Mouse (Mus musculus): ENCODE results near the gene Foxo6.

Gene Foxo6

DNA sequence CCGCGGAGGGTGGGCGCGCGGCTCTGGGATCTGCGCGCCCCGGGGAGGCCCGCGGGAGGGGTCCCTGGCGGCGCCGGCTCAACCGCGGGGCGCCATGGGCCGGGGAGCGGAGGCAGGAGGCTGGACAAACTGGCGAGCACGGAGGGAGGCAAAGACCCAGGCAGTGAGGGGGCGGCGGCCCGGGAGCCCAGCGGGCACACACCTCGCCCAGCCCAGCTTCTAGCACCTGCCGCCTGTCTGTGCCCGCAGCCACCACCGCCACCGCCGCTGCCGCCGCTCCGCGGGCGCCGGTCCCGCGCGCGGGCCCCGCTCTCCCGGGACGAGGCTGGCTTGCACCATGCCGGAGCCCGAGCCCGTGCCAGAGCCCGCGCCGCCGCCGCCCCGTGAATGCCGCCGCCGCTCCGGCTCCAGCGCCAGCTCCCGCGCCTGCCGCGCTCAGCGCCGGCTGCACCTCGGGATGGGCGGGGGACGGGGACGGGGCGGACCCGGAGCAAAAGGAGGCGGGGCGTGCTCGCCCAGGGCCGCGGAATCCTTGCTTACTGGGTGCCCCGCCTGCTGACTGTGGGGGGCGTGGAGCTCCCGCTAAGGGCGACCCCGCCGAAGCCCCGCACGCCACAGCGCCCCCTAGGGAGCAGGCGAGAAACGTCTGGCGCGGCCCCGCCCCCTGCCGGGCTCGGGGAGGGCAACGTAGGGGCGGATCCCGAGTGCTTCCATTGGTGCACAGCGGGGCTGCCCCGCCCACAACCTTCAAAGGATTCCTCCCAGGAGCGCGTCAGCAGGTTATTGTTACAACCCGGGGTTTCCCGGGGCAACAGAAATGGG is at the start of gene Foxo6:
Foxo6 (minus strand) TSS at position 60 of the 822 bp plus-strand sequence.
- DNase-seq = peak; percentile 100

DNA sequence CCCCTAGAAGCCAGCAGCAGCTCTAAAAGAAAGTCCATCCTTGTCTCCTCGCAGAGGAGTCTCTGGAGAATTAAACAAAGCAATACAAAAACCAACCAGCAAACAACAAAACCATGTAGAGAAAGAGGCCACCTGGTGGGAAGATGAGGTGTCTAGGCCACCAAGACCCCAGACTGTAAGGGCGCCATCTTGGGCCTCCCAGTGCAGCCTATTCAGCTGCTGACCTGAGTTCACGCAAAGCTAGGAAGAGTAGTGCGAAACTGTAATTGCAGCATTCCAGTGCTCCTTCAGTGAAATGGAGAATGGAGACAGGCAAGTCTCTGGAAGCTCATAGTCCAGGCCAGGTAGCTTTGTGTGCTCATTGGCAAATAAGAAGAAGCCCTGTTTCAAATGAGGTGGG is 47.2 kb upstream of the Foxo6 start:
- DNase-seq = peak; percentile 78

DNA sequence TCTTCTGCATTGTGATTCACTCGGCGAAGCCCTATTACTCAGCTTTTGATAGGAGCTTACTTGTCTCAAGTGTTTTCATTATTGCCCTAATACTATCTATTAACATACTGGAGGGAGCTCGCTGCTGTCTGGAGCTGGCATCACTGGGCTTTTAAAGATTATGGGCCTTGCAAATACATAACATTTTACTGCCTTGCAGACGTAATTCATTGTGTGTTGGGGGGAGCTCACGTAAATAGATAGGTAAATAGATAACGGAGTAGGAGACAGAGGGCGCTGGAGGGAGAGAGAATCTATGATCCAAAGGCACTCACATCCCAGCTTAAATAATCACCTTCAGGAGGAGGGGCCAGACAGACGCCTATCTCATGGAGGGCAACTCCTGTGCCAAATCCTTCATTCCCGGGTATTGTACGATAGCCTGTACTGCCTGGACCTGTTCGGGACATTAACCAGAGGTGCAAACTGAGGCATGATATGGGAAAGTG is 45.8 kb upstream of the Foxo6 start:
- peak; percentile 59 for DNase-seq

DNA sequence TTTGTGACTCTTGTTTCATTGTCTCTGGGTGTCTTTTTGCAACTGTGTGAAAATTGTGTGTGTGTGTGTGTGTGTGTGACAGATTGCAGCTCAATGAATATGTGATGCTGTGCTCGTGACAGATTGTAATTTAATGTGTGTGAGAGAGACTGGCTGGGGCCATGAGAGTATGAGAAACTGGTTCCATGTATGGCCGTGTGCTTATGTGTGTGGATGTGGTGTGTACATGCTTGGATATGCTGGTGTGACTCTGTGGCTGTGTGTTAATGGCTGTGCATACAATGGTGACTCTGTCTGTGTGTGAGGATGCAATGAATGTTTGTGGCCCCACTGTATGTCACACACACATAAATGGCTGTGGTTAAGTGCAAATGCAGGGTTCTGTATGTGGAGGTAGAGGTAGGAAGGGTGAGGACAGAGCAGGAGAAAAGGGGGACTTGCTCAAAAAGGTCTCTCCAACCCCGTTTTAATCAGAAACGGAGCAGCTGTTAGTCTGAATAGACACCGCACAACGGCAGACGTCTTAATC is 45.3 kb upstream of the Foxo6 start:
- peak; percentile 56 for DNase-seq

DNA sequence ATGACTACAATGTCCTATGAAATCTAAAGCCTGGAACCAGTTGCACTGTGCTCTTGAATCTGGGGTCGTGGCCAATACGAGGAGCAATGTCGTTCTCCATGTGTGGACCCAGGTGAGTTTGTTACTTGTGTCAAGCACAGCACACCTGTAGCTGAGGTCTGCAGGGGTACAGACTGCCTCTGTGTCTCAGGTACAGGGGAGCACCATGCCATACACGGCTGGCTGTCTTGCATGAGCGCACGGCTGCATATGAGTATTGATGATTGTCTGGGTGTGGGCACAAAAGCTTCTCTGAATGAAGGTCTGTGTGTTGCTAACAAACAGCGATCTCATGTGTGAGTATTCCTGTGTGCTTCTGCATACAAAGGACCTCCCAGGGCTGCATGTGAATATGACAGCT is 44.8 kb upstream of the Foxo6 start:
- DNase-seq = peak; percentile 82

DNA sequence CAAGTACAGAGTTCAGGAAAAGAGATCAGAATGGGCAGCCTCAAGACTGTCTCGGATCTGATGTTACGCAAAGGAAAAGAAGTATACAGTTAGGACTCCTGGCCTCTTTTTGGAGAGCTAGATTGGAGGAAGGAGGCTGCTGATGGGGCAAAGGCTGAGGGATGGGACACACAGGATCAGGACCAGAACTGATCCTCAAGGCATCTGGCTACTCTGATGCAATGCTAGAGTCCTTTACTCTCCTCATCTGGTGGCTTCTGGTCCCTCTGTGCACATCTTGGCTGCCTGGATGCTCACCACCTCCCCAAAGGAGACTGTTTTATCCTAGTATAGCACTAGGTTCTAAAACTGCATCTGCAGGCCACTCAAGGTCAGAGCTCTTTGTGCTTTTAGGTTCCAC is 44.4 kb upstream of the Foxo6 start:
- DNase-seq = peak; percentile 73

DNA sequence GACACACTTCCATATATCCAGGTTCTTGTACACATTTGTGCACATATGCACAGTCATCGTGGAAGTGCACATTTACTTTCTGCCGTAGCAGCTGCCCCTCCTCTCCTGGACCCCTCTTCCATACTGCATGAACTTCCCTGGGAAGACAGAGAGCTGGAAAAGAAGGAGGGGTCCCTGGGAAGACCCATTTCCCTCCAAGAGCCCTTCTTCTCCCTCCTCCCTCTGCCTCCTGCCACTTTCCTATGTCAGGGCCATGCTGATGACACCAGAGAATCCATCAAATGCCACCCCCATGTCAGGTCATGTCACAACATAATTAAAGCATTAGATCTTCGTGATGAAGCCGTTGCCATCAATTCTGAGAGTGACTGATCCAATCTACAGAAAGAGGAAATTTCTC is 38.6 kb upstream of the Foxo6 start:
- peak; percentile 82 for DNase-seq

DNA sequence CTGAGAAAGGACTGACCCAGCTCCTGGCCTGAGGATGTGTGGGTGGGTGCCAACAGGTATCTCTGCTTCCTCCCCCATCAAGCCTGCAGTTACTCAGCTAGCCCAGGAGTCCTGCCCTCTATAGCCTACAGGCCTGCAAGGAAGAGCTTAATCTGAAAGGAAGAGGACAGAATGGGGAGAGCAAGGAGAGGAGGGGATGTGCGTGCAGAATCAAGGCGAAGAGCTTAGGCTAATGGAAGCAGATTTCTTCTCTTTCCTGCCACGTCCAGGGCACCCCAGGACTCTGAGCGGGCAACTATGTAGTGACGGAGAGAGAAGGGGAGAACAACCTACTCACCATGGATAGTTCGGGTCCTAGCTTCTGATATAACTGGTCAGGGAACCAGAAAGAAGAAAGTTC is 37.9 kb upstream of the Foxo6 start:
- peak; percentile 59 for DNase-seq

DNA sequence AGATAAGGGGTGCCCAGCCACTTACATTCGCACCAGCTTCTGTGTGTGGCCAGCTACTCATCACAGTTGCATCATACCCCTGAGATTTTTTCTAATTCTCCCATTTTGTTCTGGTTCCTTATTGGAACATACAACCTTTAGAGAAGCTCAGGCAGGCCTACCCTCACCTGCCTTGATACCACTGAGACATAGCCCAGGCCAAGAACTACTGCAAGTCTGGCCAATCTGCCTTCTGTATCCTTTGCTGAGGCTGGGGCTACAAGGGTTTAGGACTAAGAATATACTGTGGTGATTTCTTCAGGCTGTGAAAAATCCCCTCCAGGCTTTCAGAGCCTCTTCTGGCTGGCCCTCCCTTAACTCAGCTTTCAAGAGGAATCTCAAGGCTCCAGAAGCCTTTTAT is 36.7 kb upstream of the Foxo6 start:
- peak; percentile 80 for DNase-seq

DNA sequence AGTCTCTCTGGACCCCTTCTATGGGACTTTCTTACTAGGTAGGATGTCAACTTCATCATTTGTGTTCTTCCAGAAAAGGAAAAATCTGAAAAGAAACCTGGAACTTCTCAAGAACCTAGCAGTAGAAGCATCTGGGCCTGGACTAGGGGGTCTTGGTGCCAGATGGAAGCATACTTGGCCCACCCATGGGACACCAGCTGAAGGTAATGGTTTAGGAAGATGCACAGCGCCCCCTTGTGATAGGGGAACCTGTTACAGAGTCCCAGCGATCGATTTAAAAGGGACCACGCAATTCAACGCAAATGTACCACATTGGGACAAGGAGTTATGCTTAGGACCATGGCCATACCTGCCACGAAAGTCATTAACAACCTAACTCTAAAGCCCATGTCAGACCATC is 36.0 kb upstream of the Foxo6 start:
- DNase-seq = peak; percentile 84

DNA sequence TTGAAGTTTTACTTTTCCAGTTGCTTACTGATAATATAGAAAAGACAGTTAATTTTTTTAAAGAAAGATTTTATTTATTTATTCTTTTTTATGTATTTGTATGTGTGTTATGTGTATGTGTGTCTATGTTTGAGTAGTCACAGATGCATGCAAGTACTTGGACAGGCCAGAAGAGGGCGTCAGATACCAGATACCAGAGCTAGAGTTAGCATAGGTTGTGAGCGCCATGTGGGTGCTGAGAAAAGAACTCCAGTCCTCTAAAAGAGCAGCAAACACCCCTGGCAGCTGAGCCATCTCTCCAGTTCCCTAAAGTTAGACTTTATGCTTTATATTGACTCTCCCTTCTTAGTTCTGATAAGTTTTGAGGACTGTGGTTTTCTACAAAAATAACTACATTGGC is 30.4 kb upstream of the Foxo6 start:
- DNase-seq = no peak

DNA sequence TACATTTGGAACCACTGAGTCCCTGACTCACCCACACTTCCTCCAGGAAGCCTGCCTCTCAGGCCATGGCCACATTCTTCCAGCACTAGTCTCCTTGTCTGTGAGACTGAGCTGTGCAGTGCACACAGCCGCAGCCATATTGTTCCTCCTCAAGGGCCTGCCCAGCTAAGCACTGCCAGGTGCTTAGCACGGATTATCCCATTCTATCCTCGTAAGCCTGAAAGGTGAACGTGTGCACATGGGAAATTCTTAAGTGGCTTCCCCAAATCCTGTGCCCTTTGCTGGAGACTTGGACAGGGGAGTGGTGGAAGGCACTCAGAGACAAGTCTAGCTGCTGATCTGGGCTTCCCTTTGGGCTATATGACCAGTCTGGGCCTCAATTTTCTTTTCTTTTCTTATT is 29.6 kb upstream of the Foxo6 start:
- DNase-seq = peak; percentile 36

DNA sequence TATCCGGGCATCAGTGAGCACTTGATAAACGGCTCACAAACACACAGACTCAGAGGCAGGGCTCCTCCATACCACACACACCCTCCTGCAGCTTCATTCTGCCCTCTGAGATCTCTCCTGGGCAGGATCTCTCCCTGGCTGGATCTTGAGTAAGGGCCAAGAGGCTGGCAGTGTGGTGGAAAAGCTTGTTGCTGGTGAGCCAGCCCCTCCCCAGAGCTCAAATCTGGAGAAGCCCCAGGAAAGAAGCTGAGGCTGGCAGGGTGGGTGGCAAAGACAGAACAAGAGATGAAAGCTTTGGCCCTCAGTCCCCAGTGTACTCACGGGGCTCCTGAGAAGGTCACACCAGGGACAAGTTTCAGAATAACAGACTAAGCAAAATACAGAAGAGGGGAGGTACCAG is 27.4 kb upstream of the Foxo6 start:
- DNase-seq = peak; percentile 85

DNA sequence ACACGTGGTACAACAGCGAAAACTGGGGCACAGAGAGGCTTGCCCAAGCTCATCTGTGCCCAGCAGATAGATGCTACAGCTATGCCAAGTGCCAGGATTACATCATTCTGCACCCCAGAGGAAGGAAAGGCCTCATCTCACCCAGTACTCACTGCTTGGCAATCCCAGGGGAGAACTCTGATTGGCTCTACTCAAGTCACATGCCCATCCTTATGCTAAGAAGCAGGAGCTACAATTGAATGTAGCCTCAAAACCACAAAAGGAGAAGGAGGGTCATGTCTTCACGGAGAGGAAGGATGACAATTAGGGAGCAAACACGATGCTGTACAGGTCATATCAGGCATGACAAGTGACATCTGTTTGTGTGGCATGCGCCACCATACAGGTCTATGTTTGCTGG is 26.2 kb upstream of the Foxo6 start:
- DNase-seq = peak; percentile 70

DNA sequence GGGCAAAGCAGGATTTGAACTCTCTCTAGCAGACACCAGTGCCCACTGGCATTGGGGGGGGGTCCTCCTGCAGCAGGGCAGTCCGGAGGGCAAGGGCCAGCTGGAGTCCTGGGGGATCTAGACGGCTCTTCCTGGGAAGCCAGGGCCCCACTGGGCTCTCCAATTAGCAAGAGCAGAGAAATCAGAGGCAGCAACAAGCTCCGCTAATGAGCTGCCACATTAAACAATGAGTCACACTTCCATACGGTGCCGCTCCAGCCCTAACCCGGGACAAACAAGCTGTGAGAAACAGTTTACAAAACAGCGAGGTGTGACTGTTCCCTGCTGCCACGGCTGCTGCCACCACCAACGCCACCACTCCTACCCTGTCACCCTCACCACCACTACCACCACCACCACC is 17.4 kb upstream of the Foxo6 start:
- DNase-seq = no peak

DNA sequence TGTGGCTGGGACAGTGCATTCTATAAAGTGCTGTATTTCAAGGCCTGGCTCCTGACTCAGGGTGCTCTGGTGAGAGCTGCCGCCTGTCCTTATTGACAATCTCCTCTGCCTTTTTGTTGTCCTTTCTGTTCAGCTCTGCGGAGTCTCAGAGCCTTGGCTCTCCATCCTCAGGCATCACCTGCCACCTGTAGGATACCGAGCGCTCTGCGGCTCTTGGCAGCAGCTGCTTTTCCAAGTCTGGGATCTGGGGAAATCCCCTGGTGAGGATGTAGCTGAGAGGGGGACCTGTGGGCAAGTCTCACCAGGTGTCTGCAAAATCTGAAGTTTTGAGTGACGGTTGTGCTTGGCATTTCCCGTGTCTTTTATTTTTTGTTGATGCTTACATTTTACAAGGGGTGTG is 12.1 kb upstream of the Foxo6 start:
- peak; percentile 79 for DNase-seq

DNA sequence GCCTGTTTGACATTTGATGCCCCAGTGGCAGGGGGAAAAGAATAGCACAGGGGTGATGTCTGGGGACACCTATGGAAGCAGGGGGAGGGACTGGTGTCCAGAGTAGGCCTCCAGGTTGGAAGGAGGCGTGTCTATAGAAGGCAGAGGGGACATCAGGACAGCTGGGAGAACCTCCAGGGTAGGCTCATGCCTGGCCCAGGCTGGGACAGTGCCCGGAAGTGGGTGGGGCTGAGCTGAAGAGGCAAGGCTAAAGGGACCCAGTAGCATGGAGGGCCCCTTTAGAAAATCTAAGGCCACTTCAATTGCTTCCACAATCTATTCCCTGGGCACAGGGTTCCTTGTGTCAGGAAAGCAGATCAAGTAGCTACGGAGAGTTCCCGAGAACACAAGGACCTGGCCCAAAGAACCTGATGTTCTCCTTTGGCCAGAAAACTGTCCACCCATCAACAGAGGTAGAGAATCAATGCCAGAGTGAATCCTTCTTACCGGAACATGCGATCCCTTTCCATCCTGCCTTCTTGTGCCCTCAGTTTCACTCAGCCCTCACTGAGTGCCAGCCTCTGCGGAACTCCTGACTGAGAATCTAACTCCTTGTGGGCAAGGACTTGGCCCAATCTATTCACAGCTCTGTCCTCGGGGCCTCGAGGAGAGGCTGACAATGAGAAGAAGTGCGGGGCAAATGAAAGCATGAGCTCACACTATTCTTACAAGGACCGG is 4.1 kb upstream of the Foxo6 start:
- DNase-seq = peak; percentile 98

DNA sequence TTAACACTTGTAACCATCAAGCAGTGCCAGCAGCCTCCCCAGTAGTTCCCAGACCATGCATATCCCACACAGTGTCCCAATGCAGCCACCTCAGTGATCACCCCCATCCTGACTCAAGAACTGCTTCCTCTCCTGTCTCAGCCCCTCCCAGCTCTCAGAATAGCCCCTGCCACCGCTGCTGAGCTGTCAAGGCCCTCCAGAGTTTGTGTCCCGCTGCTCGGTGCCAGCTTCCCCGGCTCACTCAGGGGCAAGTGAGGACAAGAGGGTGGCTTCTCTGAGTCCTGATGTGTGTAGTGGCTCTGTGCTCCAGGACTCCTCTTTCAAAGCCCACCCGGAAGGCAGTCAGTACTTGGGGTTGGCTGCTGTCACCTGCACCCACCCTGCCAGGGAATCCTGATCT is 3.3 kb upstream of the Foxo6 start:
- peak; percentile 97 for DNase-seq

DNA sequence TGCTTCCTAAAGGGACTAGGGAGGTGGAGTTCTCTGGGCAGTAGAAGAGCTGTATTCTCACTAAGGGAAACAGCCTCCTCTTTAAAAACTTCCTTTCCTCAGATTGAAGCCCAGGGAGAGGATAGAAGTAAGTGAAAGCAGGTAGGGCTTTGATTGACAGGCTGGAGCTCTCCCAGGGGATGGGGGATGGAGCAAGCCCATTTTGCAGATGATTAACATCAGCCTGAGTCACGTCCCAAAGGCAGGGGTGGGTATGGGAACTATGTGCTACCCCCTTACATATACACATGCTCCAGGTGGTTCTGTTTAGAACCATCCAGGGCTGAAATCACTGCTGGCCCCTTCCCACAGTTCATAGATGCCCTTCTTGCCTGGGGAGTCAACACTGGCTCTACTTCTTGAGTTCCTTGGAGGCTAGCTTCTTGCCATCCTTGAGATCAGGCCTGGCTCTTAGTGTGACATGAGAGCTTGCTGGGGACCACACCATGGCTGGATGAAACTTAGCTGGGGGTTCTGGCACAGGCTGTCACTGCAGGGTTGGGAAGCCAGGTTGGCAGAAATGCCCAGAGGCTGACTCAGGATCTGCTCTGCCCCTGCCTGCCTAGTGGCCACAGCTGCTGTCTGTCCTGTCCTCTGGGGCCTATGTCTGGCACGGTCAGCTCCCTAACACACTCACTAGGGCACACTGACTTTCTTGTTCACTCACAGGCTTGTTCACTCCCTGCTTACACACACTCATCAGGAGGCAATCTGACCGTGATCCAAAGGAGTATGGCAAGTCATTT is 2.2 kb upstream of the Foxo6 start:
- peak; percentile 95 for DNase-seq

DNA sequence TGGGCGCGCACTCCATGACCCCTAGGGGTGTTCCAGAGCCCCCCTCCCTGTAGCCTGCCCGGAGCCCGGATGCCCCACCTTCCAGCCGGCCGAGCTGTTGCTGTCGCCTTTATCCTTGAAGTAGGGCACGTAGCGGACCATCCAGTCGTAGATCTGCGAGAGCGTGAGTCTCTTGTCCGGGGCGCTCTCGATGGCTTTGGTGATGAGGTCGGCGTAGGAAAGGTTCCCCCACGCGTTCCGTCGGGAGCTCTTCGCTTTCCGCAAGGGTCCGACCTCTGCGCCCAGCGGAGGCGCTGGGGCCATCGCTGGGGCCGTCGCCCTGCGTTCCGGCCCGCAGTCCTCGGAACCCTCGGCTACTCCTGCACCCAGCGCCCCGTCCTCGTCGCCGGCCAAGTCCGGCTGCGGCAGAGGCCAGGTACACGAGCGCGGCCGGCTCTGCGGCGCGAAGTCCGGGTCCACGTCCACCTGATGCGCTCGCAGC is 348 bp downstream of the Foxo6 start:
- DNase-seq = no peak

DNA sequence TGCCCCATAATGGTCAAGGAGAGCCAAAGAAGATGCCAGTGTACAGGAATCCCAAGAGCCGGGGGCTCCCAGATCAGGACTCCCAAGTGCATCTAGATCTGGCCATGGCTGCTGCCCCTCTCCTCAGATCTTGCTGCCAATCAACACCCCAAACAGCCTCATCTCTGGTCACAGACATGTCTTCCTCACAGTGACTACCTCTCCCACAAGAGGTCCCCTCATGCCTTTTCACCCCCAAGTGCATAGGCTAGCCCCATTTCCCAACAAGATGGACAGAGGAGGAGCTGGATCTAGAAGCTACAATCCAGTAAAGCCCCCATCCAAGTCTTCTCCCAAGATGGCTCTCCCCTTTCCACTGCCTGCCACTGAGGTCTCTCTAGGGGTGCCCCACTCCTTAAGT is 1.4 kb downstream of the Foxo6 start:
- DNase-seq = peak; percentile 86

DNA sequence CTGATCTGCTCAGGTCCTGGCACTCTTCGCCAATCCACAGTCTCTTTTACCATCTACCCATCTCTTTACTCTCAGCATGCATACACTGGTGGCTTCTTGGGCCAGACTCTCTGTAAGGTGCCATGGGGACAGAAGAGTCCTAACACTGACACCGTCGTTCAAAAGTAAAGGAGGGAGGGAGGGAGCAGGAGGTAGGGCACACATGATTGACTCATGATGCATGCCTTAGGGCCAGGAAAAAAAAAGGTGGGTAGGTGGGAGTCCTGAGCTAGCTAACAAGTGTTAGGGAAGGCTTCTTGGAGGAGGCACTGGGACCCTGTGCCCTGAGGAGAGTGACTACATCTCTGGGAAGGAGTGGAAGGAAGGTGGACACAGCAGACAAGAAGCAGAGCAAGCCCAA is 1.9 kb downstream of the Foxo6 start:
- peak; percentile 88 for DNase-seq

DNA sequence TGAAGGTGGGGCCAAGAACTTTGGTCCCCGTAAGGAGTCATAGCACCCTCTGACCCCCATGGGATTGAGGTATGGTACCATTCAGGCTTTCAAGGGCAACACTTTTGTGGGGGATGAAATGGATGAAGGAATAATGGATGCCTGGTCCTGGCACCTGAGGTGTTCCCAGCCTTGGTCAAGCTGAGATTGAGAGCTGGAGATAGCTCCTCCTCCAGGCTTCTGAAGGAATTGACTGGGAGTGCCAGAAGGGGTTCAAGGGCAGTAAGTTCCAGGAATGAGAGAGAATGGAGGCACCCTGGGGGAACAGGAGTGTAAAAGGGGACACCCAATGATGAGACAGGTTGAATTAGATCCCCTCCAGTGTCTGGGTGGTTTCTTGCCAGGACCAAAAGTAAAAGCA is 3.0 kb downstream of the Foxo6 start:
- DNase-seq = no peak
